Mouse (Mus musculus) CH12.LX (cell line): ENCODE measurements at regions not wholly inside any gene's neighbourhood (a gene's known extent, or its start where the extent isn't known, plus 50 kb on each side); places are given as distances from the start of the nearest gene placed in this dataset.

Experiments
- DNase-seq: peaks from one replicate; pipeline ENCODE4 v3.0.0-alpha.2; 2013; ENCODE audit errors: extremely low read depth
- H3K27ac ChIP-seq: 2 replicates; pipeline ENCODE4 v1.5.1; 2012; ENCODE audit warnings: low read depth, mild to moderate bottlenecking, control low read depth, moderate library complexity; ENCODE audit not compliant: insufficient read depth
- H3K27me3 ChIP-seq: replicated peaks from 2 replicates; pipeline ENCODE3; 2012; ENCODE audit warnings: inconsistent platforms
- H3K36me3 ChIP-seq, 2 experiments: replicated peaks in 1 of 2; 2 replicates each; pipeline versions ENCODE3 to v1.6.1; 2012; ENCODE audit warnings: inconsistent platforms in 1 of 2, low read length in 1 of 2, mild to moderate bottlenecking in 1 of 2, mixed read lengths in 1 of 2, moderate library complexity in 1 of 2; ENCODE audit not compliant: control insufficient read depth in 1 of 2, insufficient read depth in 1 of 2
- H3K4me1 ChIP-seq, 2 experiments: 2 replicates each; pipeline ENCODE4 v1.6.1; 2012; ENCODE audit warnings: inconsistent platforms in 1 of 2, moderate library complexity in 1 of 2; ENCODE audit not compliant: insufficient read depth in 2 of 2, control insufficient read depth in 1 of 2
- H3K4me2 ChIP-seq: 2 replicates; pipeline ENCODE4 v1.6.1; 2012; ENCODE audit warnings: low read depth, mild to moderate bottlenecking, control low read depth; ENCODE audit not compliant: poor library complexity, insufficient read depth, severe bottlenecking
- H3K4me3 ChIP-seq, 3 experiments: fragments of 150-350 bp in 1 of 3; sonication (generic) in 1 of 3; replicated peaks in 1 of 3; 2 replicates each; pipeline versions ENCODE3 to v1.5.1; 2011 to 2012; ENCODE audit warnings: low read depth in 2 of 3, low read length in 2 of 3, mild to moderate bottlenecking in 2 of 3, moderate library complexity in 2 of 3, control low read depth in 1 of 3, improper control_type of control experiment in 1 of 3, inconsistent platforms in 1 of 3, mixed read lengths in 1 of 3; ENCODE audit not compliant: poor library complexity in 1 of 3
- H3K79me2 ChIP-seq: replicated peaks from 2 replicates; pipeline ENCODE4 v1.6.1; 2012; ENCODE audit warnings: mild to moderate bottlenecking, moderate library complexity; ENCODE audit not compliant: control insufficient read depth, poor library complexity, insufficient read depth, severe bottlenecking; ENCODE audit errors: extremely low read depth
- H3K9ac ChIP-seq: 2 replicates; pipeline ENCODE4 v1.6.1; 2012; ENCODE audit warnings: low read depth, mild to moderate bottlenecking, control low read depth, moderate library complexity; ENCODE audit not compliant: insufficient read depth
- H3K9me3 ChIP-seq: replicated peaks from 2 replicates; pipeline ENCODE3; 2012; ENCODE audit warnings: low read length, inconsistent platforms, mixed read lengths
- BHLHE40 ChIP-seq: IDR thresholded peaks from 2 replicates; pipeline ENCODE4 v1.6.1; 2011; ENCODE audit warnings: mild to moderate bottlenecking, low read depth, low read length, improper control_type of control experiment
- CTCF ChIP-seq, 2 experiments: IDR thresholded peaks in 1 of 2; conservative IDR thresholded peaks in 1 of 2; 2 replicates each; pipeline ENCODE4 v1.5.1; 2011 to 2012; ENCODE audit warnings: low read depth in 2 of 2, low read length in 2 of 2, improper control_type of control experiment in 1 of 2, inconsistent platforms in 1 of 2, mild to moderate bottlenecking in 1 of 2, moderate library complexity in 1 of 2
- E2F4 ChIP-seq: IDR thresholded peaks from 2 replicates; pipeline ENCODE4 v1.6.1; 2011; ENCODE audit warnings: low read depth, low read length, improper control_type of control experiment; ENCODE audit not compliant: insufficient replicate concordance
- EP300 ChIP-seq: IDR thresholded peaks from 2 replicates; pipeline ENCODE4 v1.6.1; 2011; ENCODE audit warnings: low read length, improper control_type of control experiment
- ETS1 ChIP-seq: conservative IDR thresholded peaks from 2 replicates; pipeline ENCODE4 v1.6.1; 2012; ENCODE audit warnings: low read depth, mild to moderate bottlenecking, inconsistent platforms, low read length, improper control_type of control experiment, moderate library complexity
- GABPA ChIP-seq: IDR thresholded peaks from 2 replicates; pipeline ENCODE4 v1.6.1; 2012; ENCODE audit warnings: low read depth, low read length, improper control_type of control experiment, inconsistent platforms; ENCODE audit not compliant: insufficient replicate concordance
- JUN ChIP-seq: IDR thresholded peaks from 2 replicates; pipeline ENCODE4 v1.6.1; 2011; ENCODE audit warnings: low read depth, mild to moderate bottlenecking, low read length, improper control_type of control experiment, moderate library complexity; ENCODE audit not compliant: insufficient read depth
- JUND ChIP-seq: conservative IDR thresholded peaks from 2 replicates; pipeline ENCODE4 v1.6.1; 2011; ENCODE audit warnings: low read depth, low read length, improper control_type of control experiment
- KAT2A ChIP-seq: IDR thresholded peaks from 2 replicates; pipeline ENCODE4 v1.6.1; 2012; ENCODE audit warnings: low read length, improper control_type of control experiment, inconsistent platforms; ENCODE audit not compliant: insufficient replicate concordance
- MAFK ChIP-seq: IDR thresholded peaks from 2 replicates; pipeline ENCODE4 v1.6.1; 2011; ENCODE audit warnings: low read length, improper control_type of control experiment; ENCODE audit not compliant: insufficient replicate concordance
- MAX ChIP-seq: IDR thresholded peaks from 2 replicates; pipeline ENCODE4 v1.6.1; 2011; ENCODE audit warnings: low read length, improper control_type of control experiment
- MAZ ChIP-seq: IDR thresholded peaks from 2 replicates; pipeline ENCODE4 v1.6.1; 2012; ENCODE audit warnings: low read depth, mild to moderate bottlenecking, inconsistent platforms, low read length, improper control_type of control experiment, moderate library complexity
- MXI1 ChIP-seq: IDR thresholded peaks from 2 replicates; pipeline ENCODE4 v1.6.1; 2011; ENCODE audit warnings: mild to moderate bottlenecking, low read depth, low read length, improper control_type of control experiment
- MYC ChIP-seq: IDR thresholded peaks from 2 replicates; pipeline ENCODE4 v1.6.1; 2011; ENCODE audit warnings: low read depth, mild to moderate bottlenecking, improper control_type of control experiment, low read length
- NELFE ChIP-seq: IDR thresholded peaks from 2 replicates; pipeline ENCODE4 v1.6.1; 2011; ENCODE audit warnings: low read depth, low read length, improper control_type of control experiment
- POLR2A ChIP-seq: IDR thresholded peaks from 2 replicates; pipeline ENCODE4 v1.6.1; 2011; ENCODE audit warnings: low read depth, mild to moderate bottlenecking, improper control_type of control experiment, low read length
- POLR2AphosphoS2 ChIP-seq: IDR thresholded peaks from 2 replicates; pipeline ENCODE4 v1.6.1; 2011; ENCODE audit warnings: low read depth, low read length, improper control_type of control experiment
- RAD21 ChIP-seq: IDR thresholded peaks from 2 replicates; pipeline ENCODE4 v1.6.1; 2011; ENCODE audit warnings: low read depth, mild to moderate bottlenecking, low read length, improper control_type of control experiment, moderate library complexity
- RCOR1 ChIP-seq: conservative IDR thresholded peaks from 2 replicates; pipeline ENCODE4 v1.6.1; 2012; ENCODE audit warnings: low read depth, mild to moderate bottlenecking, inconsistent platforms, low read length, improper control_type of control experiment
- SIN3A ChIP-seq: IDR thresholded peaks from 2 replicates; pipeline ENCODE4 v1.6.1; 2012; ENCODE audit warnings: low read length, improper control_type of control experiment, inconsistent platforms
- SMC3 ChIP-seq: IDR thresholded peaks from 2 replicates; pipeline ENCODE4 v1.6.1; 2011; ENCODE audit warnings: low read depth, low read length, improper control_type of control experiment
- TBP ChIP-seq: conservative IDR thresholded peaks from 2 replicates; pipeline ENCODE4 v1.6.1; 2011; ENCODE audit warnings: low read depth, low read length, improper control_type of control experiment
- TCF12 ChIP-seq: IDR thresholded peaks from 2 replicates; pipeline ENCODE4 v1.6.1; 2014; ENCODE audit warnings: low read depth, mild to moderate bottlenecking, inconsistent platforms, low read length, improper control_type of control experiment
- UBTF ChIP-seq: IDR thresholded peaks from 2 replicates; pipeline ENCODE4 v1.6.1; 2012; ENCODE audit warnings: low read depth, mild to moderate bottlenecking, inconsistent platforms, low read length, improper control_type of control experiment, moderate library complexity
- USF1 ChIP-seq: IDR thresholded peaks from 2 replicates; pipeline ENCODE4 v1.6.1; 2014; ENCODE audit warnings: low read depth, mild to moderate bottlenecking, inconsistent platforms, low read length, improper control_type of control experiment
- USF2 ChIP-seq: conservative IDR thresholded peaks from 2 replicates; pipeline ENCODE4 v1.6.1; 2011; ENCODE audit warnings: low read depth, low read length, improper control_type of control experiment
- ZC3H11A ChIP-seq: IDR thresholded peaks from 2 replicates; pipeline ENCODE4 v1.6.1; 2012; ENCODE audit warnings: low read depth, mild to moderate bottlenecking, inconsistent platforms, low read length, improper control_type of control experiment
- ZNF384 ChIP-seq: IDR thresholded peaks from 2 replicates; pipeline ENCODE4 v1.6.1; 2012; ENCODE audit warnings: low read depth, low read length, improper control_type of control experiment, inconsistent platforms
- dilution Hi-C: fragments of 300-500 bp; cut with MboI; formaldehyde crosslinking; loops from 2 replicates; pipeline ENCODE4 v1.14.3; 2020; ENCODE audit warnings: low sequenced_read_pairs; ENCODE audit not compliant: extremely low pct_unique_long_range_greater_than_20kb, extremely low pct_ligation_motif_present
- in situ Hi-C: fragments of 300-500 bp; cut with MboI; formaldehyde crosslinking; loops from 3 replicates; pipeline ENCODE4 v1.14.3; 2019; ENCODE audit warnings: low sequenced_read_pairs, low pct_ligation_motif_present, low pct_unique_long_range_greater_than_20kb, mixed read lengths

DNA sequence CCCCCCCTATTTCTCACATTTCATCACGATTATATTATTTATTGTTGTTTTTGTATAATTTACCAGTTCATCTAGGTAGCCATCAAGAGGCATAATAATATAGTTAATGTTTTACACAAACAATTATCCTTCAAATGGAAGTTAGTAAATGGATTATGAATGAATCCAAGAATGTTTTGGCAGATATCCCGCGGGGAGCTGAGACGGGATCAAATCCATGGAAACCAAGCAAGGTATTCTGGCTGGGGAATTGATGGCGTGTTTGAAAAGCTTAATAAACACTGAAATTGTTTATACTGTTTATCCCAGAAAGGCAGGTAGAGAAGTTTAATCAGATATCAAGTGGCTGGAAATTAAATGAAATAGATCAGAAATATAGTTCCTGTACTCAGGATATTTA lies 98.0 kb downstream of the Tex36 start:
- Histone ChIP-seq H3K4me2 (no peak overlapping the region), H3K79me2 (no peaks in the 10 kb centered on the region), H3K27me3 (peaks cover 77% of the 10 kb centered on the region), H3K4me1 (no peaks in the 10 kb centered on the region), H3K4me3 (no peak overlapping the region), H3K27ac (no peak overlapping the region), H3K9me3 (peaks cover 11% of the 10 kb centered on the region), H3K9ac (no peak overlapping the region), H3K36me3 (no peaks in the 10 kb centered on the region)
- TF ChIP-seq MAFK, result no peak
- TF ChIP-seq EP300, result no peak
- no peak for TF ChIP-seq MYC
- TF ChIP-seq POLR2A, result no peak
- TF ChIP-seq SIN3A, result no peak
- TF ChIP-seq KAT2A, result no peak
- no peak for TF ChIP-seq MXI1
- no peak for TF ChIP-seq RAD21
- TF ChIP-seq BHLHE40, result no peak
- TF ChIP-seq CTCF (conservative IDR thresholded peaks at IDR 0.05 in 1 of 2, IDR thresholded peaks at IDR 0.05 in 1 of 2; ENCODE audit: low read depth in 2 of 2, low read length in 2 of 2), result no peak
- no peak for TF ChIP-seq MAX
- TF ChIP-seq USF1, result no peak
- no peak for TF ChIP-seq SMC3
- no peak for TF ChIP-seq JUND
- TF ChIP-seq ETS1, result no peak
- no peak for TF ChIP-seq USF2
- TF ChIP-seq JUN, result no peak
- TF ChIP-seq ZC3H11A, result no peak
- in situ Hi-C loops (no loop called here), dilution Hi-C loops (no loop called here)
- no peak for DNase-seq

DNA sequence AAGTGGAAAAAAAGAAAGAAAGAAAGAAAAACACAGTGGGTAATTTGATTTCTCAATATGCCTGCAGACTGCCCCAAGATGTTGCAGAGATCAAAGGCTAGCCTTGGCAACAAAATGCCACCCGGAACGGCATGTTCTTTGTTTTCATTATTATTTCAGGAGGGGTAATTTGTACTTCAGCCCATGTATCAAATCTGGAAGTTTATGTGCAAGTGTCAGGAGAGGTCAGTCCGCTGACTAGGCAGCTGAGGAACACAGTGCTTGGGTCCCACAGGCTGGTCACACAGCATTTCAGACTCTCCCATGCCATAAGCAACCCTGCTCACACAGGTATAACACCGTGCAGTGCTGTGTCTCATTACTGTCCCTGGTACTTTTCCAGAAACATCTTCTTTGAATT lies 99.2 kb downstream of the Tex36 start:
- TF ChIP-seq NELFE (no peak), UBTF (no peak), POLR2AphosphoS2 (no peak), TCF12 (no peak), E2F4 (no peak), RCOR1 (no peak), JUND (no peak), TBP (no peak), MXI1 (no peak), ZC3H11A (no peak), MYC (no peak), JUN (no peak), MAZ (no peak), ZNF384 (no peak), ETS1 (no peak), SMC3 (no peak), GABPA (no peak), MAFK (no peak), EP300 (no peak)
- in situ Hi-C loops, result no loop called here

More for the DNA sequence above, 99.2 kb downstream of the Tex36 start:
- Histone ChIP-seq H3K9me3 (peaks cover 11% of the 10 kb centered on the region), H3K9ac (no peak overlapping the region), H3K27me3 (peaks cover 73% of the 10 kb centered on the region), H3K4me2 (no peak overlapping the region), H3K27ac (no peak overlapping the region), H3K4me1 (no peaks in the 10 kb centered on the region), H3K36me3 (no peaks in the 10 kb centered on the region), H3K79me2 (no peaks in the 10 kb centered on the region), H3K4me3 (no peak overlapping the region)
- DNase-seq, result no peak
- dilution Hi-C loops, result no loop called here
